Mouse (Mus musculus) E14TG2a.4 (cell line): ENCODE measurements around the gene Plcz1.

Experiments used
- CTCF ChIP-seq: conservative IDR thresholded peaks from 2 replicates; pipeline ENCODE4 v1.5.1; 2014; ENCODE audit warnings: low read length
- NANOG ChIP-seq: IDR thresholded peaks from 2 replicates; pipeline ENCODE4 v1.6.1; 2014; ENCODE audit warnings: borderline replicate concordance, low read length, mixed read lengths
- POU5F1 ChIP-seq: IDR thresholded peaks from 2 replicates; pipeline ENCODE4 v1.6.1; 2014; ENCODE audit warnings: low read length, borderline replicate concordance

GRCm38 (mm10) chr6:140054271-140054928, 13.1 kb upstream of the Plcz1 start:
- no peak for TF ChIP-seq NANOG
- no peak for TF ChIP-seq CTCF
- TF ChIP-seq POU5F1, result no peak
